Mouse (Mus musculus) mesoderm, embryonic 11.5 days (tissue): ENCODE results near the gene Laptm4a.
A peak's percentile ranks its signal among the peaks of the same experiment; 100 is the strongest.

ENCODE experiments used
- DNase-seq: peaks from one replicate; pipeline ENCODE4 v3.0.0-alpha.2; 2012; ENCODE audit warnings: low read depth, low spot score

Gene Laptm4a

DNA sequence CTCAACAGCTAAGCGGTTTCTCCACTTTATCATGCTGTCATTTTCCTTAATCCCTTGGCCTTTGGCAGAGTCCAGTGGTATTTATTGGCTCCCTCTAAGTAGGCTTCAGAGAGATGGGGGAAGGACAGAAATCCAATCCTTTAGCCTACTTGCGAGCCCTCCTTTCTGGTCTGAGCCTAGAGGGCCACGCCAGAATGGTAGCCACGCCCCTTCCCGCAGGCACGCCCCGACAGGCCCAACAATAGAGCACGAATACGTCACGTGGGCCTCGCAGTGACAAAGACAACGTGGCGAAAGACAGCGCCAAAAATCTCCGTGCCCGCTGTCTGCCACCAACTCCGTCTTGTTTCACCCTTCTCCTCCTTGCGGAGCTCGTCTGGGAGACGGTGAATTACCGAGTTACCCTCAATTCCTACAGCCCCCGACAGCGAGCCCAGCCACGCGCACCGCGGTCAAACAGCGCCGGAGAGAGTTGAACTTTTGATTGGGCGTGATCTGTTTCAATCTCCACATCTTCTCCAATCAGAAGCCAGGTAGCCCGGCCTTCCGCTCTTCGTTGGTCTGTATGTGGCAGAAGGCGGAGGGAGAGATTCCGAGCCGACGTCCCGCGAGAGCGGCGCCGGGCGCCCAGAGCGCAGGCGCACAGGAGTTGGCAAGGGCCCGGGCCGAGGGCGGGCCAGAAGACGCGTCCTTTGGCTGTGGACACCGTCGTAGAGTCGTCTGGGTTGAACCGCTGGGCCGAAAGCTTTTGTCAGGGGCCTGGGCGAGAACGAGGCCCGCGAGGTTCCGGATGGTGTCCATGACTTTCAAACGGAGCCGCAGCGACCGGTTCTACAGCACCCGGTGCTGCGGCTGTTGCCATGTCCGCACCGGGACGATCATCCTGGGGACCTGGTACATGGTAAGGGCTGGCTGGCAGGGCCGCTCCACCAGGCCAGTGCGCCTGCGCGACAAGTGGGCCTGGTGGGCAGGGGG, at the start of gene Laptm4a:
Gene Laptm4a (plus strand): TSS at position 271 of the 975 bp plus-strand sequence.
- peak; percentile 99 for DNase-seq

DNA sequence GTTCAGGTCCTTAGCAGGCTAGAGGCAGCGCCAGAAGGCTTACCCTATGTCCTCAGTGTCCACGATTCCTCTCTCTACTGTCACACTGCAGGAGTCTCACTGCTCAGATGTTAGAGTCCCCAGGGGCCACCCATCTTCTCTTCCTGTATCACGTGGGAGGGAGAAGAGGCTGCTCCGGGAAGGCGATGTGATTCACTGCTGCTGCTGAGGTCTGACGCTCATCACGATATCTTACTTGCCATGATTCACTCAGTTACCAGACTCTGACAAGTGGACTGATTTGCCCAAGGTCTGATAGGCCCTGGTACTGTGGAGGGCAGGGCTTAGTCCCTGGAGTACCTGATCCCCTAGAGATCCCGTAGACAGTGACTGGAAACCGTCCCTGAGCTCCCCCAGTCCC, 45.9 kb upstream of the Laptm4a start:
- no peak for DNase-seq

DNA sequence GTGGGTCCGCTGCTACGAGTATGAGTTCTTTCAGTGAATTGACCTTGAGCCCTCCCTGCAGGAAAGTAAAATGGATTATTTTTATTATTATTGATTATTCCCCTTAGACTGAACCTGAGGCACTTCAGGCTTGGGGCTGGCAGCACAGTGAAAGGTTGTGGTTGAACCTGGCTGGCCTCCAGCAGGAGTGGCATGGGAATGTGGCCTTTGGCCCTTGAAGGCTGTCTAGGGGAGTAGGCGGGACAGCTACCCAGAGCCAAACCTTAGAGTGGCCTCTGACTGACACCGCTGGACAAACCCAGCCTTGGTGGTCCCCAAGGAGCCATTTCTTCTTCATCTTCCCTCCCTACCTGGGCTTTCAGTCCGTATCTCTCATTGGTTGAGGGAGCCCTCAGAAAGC, 44.6 kb upstream of the Laptm4a start:
- no peak for DNase-seq

DNA sequence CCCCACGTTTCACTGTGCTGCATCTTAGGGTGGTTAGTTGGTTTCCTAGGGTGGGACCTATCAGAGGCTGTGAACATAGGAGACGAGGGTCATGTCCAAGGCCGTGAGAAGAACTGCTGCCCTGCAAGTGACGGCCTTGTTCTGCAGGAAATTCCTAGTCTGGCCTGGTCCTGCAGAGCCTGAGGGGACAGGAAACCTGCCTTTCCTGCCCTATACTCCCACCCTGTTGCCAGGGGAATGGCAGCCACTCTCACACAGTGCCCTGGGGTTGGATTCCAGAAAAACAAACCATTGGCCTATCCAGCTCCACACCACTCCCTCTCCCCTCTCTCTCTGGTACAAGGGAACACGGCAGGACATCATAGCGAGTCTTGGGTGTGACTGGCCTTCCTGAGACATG, 44.1 kb upstream of the Laptm4a start:
- no peak for DNase-seq

DNA sequence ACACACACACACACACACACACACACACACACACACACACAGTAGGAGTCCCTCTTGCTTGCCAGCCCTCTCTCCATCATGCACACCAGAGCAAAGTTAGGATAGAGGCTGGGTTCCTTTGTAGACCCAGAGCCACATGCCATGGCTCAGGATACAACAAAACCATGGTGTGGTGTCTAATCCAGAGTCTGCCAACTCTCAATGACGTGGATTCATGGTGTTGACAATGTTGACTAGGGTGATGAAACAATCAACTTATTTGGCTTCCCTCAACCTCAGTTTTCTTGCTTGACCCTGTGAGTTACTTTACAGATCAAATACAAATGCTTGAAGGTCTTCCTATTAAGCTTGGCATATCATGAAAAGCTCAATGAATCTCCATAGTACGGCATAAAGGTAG, 42.7 kb upstream of the Laptm4a start:
- DNase-seq, result no peak

DNA sequence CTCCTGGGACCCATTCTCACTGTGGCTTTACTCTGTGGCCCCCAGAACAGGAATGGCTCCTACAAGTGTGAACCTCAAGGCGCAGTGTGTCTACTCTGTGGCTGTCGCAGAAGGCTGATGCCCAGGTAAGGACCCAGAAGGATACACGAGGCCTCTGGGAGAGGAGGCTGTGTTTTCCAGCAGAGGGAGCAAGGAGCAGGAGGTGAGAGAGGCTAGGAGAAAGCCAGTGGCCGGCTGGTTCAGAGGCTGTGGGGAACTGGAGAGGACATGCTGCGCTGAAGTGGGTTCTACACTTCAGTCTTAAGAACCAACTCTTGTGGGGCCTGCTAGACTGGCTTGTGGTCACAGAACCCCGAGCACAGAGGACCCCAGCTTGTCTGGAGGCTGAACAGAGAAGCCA, 42.1 kb upstream of the Laptm4a start:
- DNase-seq, result no peak

DNA sequence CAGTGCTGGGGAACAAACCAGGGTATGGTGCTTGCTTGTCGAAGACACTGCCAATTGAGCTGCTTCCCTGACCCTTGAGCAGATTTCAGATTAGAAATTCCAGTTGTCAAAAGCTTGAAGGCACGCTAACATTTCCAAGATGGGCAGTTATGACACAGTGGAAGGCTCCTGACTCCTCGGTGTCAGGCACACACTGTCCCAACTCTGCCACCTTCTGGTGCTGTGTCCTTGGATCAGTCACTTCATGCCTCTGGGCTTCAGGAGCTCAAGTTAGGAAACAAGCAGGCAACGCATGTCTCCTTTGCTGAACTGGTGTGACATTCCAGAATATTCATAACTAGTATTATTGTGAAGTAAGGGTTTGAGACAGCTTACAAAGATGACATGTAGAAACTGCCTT, 39.7 kb upstream of the Laptm4a start:
- no peak for DNase-seq

DNA sequence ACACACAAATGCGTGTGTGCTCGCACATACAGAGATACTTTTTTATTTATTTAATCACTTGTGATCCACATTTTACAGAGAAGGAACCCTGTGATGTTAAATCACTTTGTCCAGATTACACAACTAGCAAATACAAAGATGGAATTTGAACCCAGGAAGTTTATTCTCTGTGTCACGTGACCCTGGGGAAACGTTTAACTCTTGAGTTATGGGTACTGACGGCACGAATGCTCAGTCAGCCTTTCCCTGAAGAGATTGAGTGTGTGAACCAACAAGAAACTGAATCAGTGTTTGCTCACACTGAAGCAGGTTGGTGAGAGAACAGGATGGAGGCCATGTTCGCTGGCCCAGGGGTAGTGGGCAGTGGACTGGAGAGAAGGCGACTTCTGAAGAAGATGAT, 39.1 kb upstream of the Laptm4a start:
- DNase-seq, result no peak

DNA sequence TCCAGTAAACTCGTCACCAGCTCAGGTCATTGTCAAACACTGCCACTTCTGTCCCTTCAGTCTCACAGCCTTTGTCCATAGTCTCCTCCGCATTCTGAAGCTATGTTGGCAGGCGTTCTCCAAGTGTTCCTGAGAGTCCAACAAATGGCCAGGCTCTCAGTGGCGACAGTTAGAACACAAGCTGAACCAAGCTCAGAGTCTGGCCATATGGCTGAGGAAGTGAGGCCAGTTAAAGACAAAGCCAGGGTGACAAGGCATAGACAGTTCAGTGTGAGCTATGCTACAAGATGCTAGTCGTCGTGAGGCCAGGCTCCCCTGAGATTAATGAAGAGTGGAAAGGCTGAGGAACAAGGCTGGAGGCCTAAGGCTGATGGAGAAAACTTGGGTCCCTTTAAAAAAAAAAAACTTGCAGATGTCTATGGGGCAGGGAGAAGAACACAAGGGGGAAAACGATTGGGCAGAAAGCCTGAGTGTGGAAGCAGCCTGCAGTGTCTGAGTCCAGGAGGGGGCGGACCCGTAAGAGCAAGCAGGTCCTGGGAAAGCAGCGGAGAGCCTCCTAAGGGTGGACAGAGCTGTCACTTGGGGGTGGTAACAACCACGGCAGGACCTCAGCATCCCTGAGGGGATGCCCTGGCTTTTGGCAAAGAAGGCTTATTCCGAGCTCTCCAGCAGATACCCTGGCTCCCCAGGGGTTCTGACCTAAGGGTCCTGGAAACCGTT, 36.9 kb upstream of the Laptm4a start:
- no peak for DNase-seq

DNA sequence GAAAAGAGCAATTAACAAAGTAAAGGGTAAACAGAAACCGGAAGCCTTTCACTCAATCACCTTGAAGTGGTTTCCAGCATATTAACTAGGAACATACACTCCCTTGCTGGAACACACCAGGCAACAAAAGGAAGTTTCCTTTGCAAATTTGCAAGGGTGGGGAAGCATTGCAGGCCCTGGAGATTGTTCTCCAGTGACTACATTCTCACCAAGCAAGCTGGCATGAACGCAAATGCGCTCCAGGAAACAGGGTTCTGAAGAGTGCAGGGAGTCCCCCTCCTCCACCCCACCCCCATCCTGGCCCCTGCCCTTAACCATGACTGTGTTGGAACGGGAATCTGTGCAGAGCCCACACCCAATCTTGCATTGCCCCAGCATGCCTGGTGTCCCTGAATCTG, 36.3 kb upstream of the Laptm4a start:
- no peak for DNase-seq

DNA sequence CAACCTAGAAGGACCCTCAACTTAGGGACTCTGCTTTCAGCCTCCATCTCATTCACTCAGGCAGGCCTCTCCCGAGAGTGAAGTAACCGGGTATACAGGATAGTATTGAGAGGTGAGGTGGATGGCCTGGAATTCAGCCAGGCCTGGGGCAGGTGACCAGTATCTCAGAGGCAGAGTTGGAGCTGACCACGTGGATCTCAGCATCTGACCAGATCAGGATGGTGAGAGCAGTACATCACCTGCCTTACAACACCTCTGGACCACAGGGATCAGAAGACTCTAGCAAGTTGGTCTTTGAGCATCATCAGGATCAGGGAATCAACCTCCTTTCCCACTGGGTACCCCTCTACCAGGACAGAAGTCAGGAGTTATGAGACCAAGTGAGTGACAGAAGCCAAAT, 35.5 kb upstream of the Laptm4a start:
- no peak for DNase-seq

DNA sequence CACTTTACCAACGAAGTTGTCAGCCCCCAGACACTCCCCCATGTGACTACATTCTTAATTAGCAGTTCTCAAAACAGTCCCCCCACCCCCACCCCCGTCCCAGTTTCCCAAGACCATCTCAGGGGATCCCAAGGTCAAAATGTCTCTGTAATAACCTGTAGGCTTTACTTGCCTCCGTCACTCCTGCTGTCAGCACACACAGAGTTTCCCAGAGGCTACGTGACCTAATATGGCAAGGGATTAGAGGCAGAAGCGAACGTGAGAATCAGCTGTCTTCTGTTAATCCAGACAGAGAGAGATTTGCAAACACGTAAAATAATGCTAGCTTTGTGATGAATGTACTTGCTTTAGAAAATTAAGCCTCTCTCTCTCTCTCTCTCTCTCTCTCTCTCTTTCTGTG, 33.0 kb upstream of the Laptm4a start:
- no peak for DNase-seq

DNA sequence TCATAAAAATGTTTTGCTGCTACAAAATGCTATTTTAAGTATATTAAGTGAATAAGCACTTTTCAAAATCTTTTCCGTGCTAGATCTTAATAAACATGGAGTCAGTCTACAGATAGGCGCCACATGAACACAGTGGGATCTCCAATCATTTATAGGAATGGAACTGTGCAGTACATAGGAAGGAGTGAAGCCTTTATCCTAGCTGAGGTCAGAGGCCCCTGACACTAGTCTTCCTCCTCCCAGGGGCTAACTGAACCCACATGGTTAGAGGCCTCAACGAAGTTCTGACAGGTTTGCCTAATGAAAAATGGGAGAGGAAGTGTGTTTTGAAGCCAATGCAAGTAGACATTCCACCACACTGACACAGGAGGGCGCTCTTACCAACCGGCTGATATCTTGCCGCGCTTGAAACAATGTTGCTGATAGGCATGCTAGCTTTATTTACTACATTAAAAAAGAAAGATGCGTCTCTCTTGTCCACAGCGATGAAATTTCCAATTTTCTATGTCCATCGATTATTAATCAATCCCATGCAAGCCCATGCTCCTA, 32.3 kb upstream of the Laptm4a start:
- peak; percentile 81 for DNase-seq

DNA sequence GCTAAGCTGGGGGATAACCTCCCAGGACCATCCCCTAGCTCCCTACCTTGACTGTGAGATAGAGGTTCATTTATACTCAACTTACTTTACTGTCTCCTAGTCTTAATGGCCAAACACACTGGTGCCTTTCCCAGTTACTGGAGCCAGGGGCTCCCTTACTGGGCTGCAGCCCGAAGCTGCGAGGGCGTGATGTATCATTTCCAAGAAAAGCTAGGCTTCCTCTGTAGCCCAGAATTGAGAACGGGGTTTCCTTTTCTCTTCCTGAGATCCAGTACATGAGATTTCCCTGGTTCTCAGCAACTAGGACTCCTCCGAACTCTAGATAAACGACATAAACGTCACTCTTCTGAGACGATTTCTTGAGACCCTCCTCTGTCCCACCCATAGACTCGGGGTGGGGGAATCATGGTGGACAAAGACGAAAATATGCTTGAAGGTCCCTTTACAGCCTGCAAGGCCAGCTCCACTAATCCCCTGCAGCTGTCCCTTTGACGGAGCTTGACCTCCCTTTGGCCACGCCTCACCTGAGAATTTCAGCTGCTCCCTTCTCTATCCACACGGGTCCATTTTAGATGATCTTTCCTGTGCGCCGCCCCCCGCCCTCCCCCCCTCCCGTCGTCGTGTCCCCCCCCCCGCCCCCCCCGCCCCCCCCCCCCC, 28.5 kb upstream of the Laptm4a start:
- DNase-seq, result no peak

DNA sequence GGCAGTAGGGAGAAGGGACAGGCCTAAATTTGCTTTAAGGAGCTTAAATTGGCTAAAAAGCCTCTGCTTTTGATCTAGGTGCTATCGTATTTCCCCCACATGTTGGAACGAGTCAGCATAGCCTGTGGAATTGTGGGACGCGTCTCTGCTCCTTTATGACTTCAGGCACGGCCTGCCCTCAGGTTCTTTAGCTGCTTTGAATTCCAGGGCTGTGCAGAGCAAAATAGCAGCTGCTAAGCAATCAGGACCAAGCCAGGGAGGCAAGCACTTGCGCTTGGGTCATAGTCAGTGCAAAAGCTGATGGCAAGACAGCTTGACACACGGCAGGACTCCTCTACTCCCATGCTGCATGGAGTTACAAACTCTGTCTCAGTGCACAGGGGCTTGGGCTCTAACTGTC, 24.3 kb upstream of the Laptm4a start:
- no peak for DNase-seq

DNA sequence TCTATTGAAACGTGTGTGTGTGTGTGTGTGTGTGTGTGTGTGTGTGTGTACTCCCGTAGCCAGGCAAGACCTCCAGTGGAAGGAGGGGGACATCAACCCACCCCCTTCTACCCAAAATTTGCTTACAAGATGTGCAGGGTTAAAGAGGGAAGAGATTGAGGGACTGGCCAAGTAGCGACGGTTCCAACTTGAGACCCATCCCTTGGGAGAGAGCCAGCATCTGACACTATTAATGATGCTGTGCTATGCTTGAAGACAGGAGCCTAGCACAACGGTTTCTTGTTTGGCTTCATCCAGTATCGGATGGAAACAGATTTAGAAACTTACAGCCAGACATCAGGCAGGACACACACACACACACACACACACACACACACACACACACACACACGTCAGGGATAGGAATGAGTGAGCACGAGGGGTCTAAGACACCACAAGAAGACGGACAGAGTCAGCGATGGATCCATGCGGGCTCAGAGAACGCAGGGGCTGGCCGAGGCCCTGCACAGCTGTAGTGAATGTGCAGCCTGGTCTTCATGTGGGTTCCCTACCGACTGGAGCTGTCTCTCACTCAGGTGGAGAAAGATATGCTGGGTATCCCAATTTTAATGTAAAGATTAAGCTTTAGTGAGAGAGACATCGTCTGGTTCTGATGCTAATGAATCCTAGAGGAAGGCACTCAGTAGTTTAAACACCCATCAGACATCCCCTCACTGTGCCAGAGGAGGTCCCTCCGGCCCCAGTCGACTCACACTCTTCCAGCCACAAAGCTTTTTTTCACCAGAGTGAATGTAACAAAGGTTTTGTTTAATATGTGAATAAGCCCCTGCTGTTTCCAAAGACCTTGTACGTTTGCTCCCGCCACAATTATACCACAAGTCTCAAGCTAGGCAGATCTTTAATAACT, 22.3 kb upstream of the Laptm4a start:
- DNase-seq, result no peak

DNA sequence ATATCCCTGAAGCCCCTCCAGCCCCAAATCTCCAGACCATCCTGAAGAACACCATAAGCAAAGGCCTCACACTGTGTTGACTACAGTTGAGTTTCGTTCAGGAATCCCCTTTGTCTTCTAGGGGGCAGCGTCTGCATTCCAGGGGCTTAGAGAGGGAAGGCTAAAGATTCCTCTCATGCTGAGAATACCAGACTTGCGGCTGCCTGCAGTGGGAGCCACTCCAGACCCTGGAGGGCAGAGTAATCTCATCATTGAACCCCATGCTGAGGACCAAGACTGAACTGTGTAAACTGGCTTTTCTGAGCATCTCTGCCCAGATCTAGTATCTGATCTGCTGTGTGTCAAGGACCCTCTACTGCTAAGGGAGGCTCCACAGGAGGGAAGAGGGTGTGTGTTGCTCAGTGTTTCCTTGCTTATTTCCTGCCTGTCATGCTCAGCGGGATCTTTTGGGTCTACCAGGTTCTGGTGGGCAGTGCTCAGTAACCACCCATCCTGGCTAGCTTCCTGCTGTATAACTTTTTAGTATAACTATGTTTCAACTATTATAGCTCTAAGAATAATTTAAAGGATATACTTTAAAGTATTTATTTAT, 21.3 kb upstream of the Laptm4a start:
- DNase-seq, result peak; percentile 59

DNA sequence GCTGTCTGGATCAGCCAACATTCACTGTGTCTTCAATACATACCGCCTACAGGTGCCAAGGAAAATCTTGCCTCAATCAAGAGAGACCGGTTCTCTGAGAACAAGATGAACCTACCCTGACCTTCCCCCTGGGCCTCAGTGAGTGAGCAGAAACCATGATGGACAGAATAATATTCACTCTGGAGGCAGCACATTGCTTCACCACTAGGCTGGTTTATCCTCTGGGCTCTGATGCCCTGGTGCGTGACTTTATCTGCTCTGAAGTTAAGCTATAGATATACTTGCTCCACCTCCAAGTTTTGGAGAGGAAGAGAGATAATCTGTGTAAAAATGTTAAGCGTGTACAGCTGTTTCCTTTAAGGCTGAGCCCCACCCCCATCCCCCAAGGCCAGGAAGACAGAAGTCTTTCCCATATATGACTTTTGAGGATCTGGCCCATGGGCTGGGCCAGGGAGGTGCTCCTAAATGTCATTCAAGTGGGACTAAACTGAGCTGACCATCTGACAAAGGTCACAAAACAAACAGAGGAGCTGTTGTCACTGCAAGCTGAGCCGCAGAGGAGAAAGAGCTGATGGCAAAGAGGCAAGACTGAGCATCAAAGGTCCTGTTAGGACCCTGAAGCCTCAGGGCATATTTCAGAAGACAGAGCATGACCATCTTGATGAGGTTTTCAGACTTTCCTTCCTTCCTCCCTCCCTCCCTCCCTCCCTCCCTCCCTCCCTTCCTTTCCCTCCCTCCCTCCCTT, 20.4 kb upstream of the Laptm4a start:
- DNase-seq, result peak; percentile 42

DNA sequence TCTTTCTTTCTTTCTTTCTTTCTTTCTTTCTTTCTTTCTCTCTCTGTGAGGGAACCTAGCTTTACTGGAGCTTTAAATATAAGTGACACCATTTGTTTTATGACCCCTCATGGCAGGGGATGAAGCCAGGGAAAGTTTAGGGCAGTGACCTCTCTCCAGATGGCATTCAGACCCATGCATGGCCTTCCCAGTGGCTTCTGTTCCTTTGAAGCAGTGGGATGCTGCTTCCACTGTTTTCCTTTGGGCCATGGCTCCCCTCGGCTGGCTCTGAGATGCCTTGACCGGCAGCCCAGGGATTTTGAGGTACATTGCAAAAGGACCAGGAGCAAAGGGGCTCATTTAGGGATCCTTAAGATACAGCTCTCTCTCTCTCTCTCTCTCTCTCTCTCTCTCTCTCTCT, 19.5 kb upstream of the Laptm4a start:
- DNase-seq, result no peak

DNA sequence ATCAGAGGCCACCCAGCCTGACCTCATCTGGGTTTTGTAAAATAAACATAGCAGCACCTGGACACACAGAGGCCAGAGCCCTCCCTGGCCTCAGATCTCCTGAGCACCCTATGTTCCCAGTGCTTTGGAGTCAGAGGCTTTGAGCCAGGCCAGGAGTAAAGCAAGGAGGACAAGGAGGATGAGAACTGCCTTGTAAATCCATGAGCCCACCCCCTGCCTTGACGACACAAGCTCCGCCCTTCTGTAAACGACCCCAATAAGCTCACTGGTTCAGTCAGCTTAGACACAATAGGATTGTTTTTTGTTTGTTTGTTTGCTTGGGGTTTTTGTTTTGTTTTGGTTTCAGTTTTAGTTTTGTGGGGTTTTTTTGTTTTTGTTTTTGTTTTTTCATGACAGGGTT, 19.0 kb upstream of the Laptm4a start:
- DNase-seq, result no peak
